Mouse (Mus musculus) liver, embryonic 18 days (tissue): Measurements from ENCODE around the gene Zfp735. TPM values are rescaled to one million over a fixed set of nuclear protein-coding genes. Genes with fewer than 3 reads are reported as not detected.

ENCODE experiments used
- polyA plus RNA-seq: library from polyadenylated mRNA; depleted of rRNA; stranded (reverse); fragments of >200 nt; gene quantifications from 2 replicates; pipeline ENCODE4 v1.2.3, GENCODE M21; 2012; rRNA removed

Gene Zfp735
- not detected in 2 replicates for polyA plus RNA-seq

GRCm38 (mm10) chr11:73688478-73688877 lies at the start of gene Zfp735:
Zfp735 (plus strand) TSS chr11:73688778.

Other genes starting within 250 kb of the Zfp735 start
- not detected in 2 replicates for gene Olfr380, start 231.3 kb upstream of the Zfp735 start, polyA plus RNA-seq
- gene Olfr381, start 197.2 kb upstream of the Zfp735 start, polyA plus RNA-seq, result not detected in 2 replicates
- not detected in 2 replicates for gene Olfr382, start 171.6 kb upstream of the Zfp735 start, polyA plus RNA-seq
- gene Olfr385, start 95.8 kb upstream of the Zfp735 start, polyA plus RNA-seq, result not detected in 2 replicates
- gene Olfr384, start 90.2 kb upstream of the Zfp735 start, polyA plus RNA-seq, result not detected in 2 replicates
- gene Olfr389, start 91.9 kb downstream of the Zfp735 start, polyA plus RNA-seq, result not detected in 2 replicates
- not detected in 2 replicates for gene Olfr390, start 94.2 kb downstream of the Zfp735 start, polyA plus RNA-seq
- not detected in 2 replicates for gene Olfr391-ps, start 114.3 kb downstream of the Zfp735 start, polyA plus RNA-seq
- gene Olfr392, start 128.3 kb downstream of the Zfp735 start, polyA plus RNA-seq, result not detected in 2 replicates
- not detected in 2 replicates for gene Olfr393, start 162.7 kb downstream of the Zfp735 start, polyA plus RNA-seq
- not detected in 2 replicates for gene Olfr394, start 202.0 kb downstream of the Zfp735 start, polyA plus RNA-seq
- gene Olfr395, start 220.5 kb downstream of the Zfp735 start, polyA plus RNA-seq, result not detected in 2 replicates
- gene Olfr23, start 247.9 kb downstream of the Zfp735 start, polyA plus RNA-seq, result not detected in 2 replicates